Mouse (Mus musculus) olfactory bulb, adult 2 months (tissue): ENCODE data around the gene Grap2.

Experiments used
- CTCF ChIP-seq: fragments of 200-500 bp; IDR thresholded peaks from 2 replicates; pipeline ENCODE4 v1.5.1; 2012; ENCODE audit warnings: low read depth, mild to moderate bottlenecking, low read length, moderate library complexity; ENCODE audit not compliant: insufficient read depth
- POLR2A ChIP-seq: fragments of 200-500 bp; IDR thresholded peaks from 2 replicates; pipeline ENCODE4 v1.6.1; 2012; ENCODE audit warnings: mild to moderate bottlenecking, low read depth, low read length, moderate library complexity; ENCODE audit not compliant: insufficient read depth

DNA sequence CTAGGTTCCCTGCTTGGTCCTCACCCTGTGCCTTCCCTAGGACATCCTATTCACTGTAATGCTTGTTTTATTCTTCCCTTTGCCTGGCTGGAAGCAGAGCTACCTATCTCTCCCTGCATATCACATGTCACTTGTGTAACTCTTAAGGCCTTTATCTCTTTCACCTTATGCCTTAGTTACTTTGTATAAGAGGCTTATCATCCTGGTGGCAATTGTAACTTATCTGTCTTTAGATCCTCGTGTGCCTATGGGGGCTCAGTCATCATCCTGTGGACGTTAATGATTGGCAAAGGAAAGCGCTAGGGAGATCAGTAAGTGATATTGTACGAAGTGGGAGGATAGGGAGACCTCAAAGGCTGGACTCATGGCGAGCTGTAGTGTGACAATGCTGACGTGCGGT is 116.1 kb downstream of the Grap2 start:
- TF ChIP-seq POLR2A (no peak), CTCF (no peak)
